Mouse (Mus musculus) lung, embryonic 14.5 days (tissue): Measurements from ENCODE around the gene Treml1. TPM values are rescaled to one million over a fixed set of nuclear protein-coding genes. Genes with fewer than 3 reads are reported as not detected.
"Not testable (repeated sequence)": the region's sequence is repeated elsewhere in the genome, so short reads cannot be mapped to it uniquely, and the experiment has no call there.

Experiments used
- ATAC-seq: fragments of 200-750 bp; cut with Nextera tagmentation; 2 replicates; pipeline ENCODE4 v1.8.0; 2017; ENCODE audit warnings: mild to moderate bottlenecking, moderate TSS enrichment, moderate library complexity; ENCODE audit not compliant: insufficient read depth
- DNase-seq: peaks from one replicate; pipeline ENCODE4 v3.0.0-alpha.2; 2015
- H3K27ac ChIP-seq: fragments of 300-500 bp; sonication (generic); 2 replicates; pipeline ENCODE4 v1.5.1; 2014; ENCODE audit warnings: low read depth, mild to moderate bottlenecking, moderate library complexity
- H3K27me3 ChIP-seq: fragments of 300-500 bp; sonication (generic); 2 replicates; pipeline ENCODE4 v1.6.1; 2014; ENCODE audit warnings: low read length, control low read depth; ENCODE audit not compliant: insufficient read depth
- H3K36me3 ChIP-seq: fragments of 300-500 bp; sonication (generic); 2 replicates; pipeline ENCODE4 v1.6.1; 2014; ENCODE audit warnings: control low read depth; ENCODE audit not compliant: insufficient read depth
- H3K4me1 ChIP-seq: fragments of 300-500 bp; sonication (generic); 2 replicates; pipeline ENCODE4 v1.6.1; 2014; ENCODE audit warnings: antibody characterized with exemption, control low read depth; ENCODE audit not compliant: insufficient read depth
- H3K4me2 ChIP-seq: fragments of 300-500 bp; sonication (generic); 2 replicates; pipeline ENCODE4 v1.6.1; 2014; ENCODE audit warnings: mild to moderate bottlenecking
- H3K4me3 ChIP-seq: fragments of 300-500 bp; sonication (generic); 2 replicates; pipeline ENCODE4 v1.5.1; 2014; ENCODE audit warnings: low read depth, low read length
- H3K9ac ChIP-seq: fragments of 300-500 bp; sonication (generic); 2 replicates; pipeline ENCODE4 v1.6.1; 2014
- H3K9me3 ChIP-seq: fragments of 300-500 bp; sonication (generic); 2 replicates; pipeline ENCODE4 v1.6.1; 2016; ENCODE audit warnings: low read depth, low read length, control low read depth
- CTCF ChIP-seq: IDR thresholded peaks from 2 replicates; pipeline ENCODE4 v1.5.1; 2016; ENCODE audit warnings: antibody characterized with exemption, low read depth
- WGBS: fragments of 180-500 bp; shearing (Covaris S2); extraction: QIAGEN DNeasy Blood & Tissue Kit; methylation state at CpG from one replicate; pipeline ENCODE4 v1.1.7; 2014; 5-methylcytosine and 5-hydroxymethylcytosine counted together
- polyA plus RNA-seq: library from polyadenylated mRNA; unstranded; fragments of >200 nt; fragmentation: Nextera tagmentation; extraction: Ambion mirVana; gene quantifications from 2 replicates; pipeline ENCODE4 v1.2.1, GENCODE M21; 2014

Gene Treml1
- polyA plus RNA-seq, 1 experiment from 2014 or later = 3.1 TPM

- no peak for ATAC-seq
- WGBS = 77% methylated on average over 2 of the region's 2 CpGs
- TF ChIP-seq CTCF = no peak
Observed at GRCm38 (mm10) chr17:48343065-48343464, 16.7 kb upstream of the Treml1 start.

GRCm38 (mm10) chr17:48345824-48346223 is 13.9 kb upstream of the Treml1 start:
- Histone ChIP-seq H3K27ac (no peak overlapping the region), H3K4me2 (no peak overlapping the region), H3K36me3 (no peaks in the 10 kb centered on the region), H3K27me3 (no peaks in the 10 kb centered on the region), H3K9me3 (no peaks in the 10 kb centered on the region), H3K4me1 (no peaks in the 10 kb centered on the region), H3K4me3 (no peak overlapping the region), H3K9ac (no peak overlapping the region)
- no peak for TF ChIP-seq CTCF
- ATAC-seq (no peak), DNase-seq (no peak)
- 76% methylated on average over 4 of the region's 4 CpGs for WGBS

More at GRCm38 (mm10) chr17:48343065-48343464, 16.7 kb upstream of the Treml1 start:
- Histone ChIP-seq H3K9ac (no peak overlapping the region), H3K4me1 (no peaks in the 10 kb centered on the region), H3K4me3 (no peak overlapping the region), H3K36me3 (no peaks in the 10 kb centered on the region), H3K9me3 (no peaks in the 10 kb centered on the region), H3K27ac (no peak overlapping the region), H3K27me3 (no peaks in the 10 kb centered on the region), H3K4me2 (no peak overlapping the region)
- no peak for DNase-seq

- no peak within 1 kb of the TSS for H3K4me2 ChIP-seq
- no peaks in the 10 kb centered on the region for H3K36me3 ChIP-seq
- H3K9me3 ChIP-seq = no peaks in the 10 kb centered on the region
- no peak within 1 kb of the TSS for H3K4me3 ChIP-seq
- no peak within 1 kb of the TSS for H3K27ac ChIP-seq
- no peak within 1 kb of the TSS for H3K9ac ChIP-seq
- H3K27me3 ChIP-seq = no peaks in the 10 kb centered on the region
- no peaks in the 10 kb centered on the region for H3K4me1 ChIP-seq
- no peak for ATAC-seq
- DNase-seq = peak; percentile 5
- TF ChIP-seq CTCF = no peak
- 63% methylated on average over 5 of the region's 5 CpGs for WGBS
Observed at GRCm38 (mm10) chr17:48346231-48346630, 13.5 kb upstream of the Treml1 start, which contains the start of gene Trem2. Trem2 (plus strand) TSS chr17:48346401.

GRCm38 (mm10) chr17:48346834-48347233 is 12.9 kb upstream of the Treml1 start:
- Histone ChIP-seq H3K4me1 (no peaks in the 10 kb centered on the region), H3K9me3 (no peaks in the 10 kb centered on the region), H3K27ac (no peak overlapping the region), H3K36me3 (no peaks in the 10 kb centered on the region), H3K4me2 (no peak overlapping the region), H3K4me3 (no peak overlapping the region), H3K27me3 (no peaks in the 10 kb centered on the region), H3K9ac (no peak overlapping the region)
- 58% methylated on average over 4 of the region's 4 CpGs for whole genome bisulfite sequencing
- DNase-seq (no peak), ATAC-seq (no peak)
- no peak for TF ChIP-seq CTCF

DNA sequence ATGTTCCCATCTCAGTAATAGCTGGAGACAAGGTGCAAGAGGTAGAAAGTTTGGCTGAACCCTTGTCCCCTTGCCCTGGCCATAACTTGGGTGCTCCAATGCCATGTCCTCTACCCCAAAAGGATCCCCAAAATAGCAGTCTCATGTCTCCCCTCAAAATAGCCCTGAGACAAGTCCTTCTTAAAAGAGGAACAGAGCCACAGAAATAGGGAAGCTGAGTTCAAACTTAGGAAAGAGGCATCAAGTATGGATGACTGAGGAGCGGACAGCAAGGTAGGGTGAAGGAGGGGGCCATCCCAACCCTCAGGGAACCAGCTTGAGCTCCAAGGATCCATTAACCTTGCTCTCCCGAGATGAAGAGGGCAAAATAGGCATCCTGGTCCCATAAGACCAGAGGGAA is 12.4 kb upstream of the Treml1 start:
- Histone ChIP-seq H3K36me3 (no peaks in the 10 kb centered on the region), H3K27me3 (no peaks in the 10 kb centered on the region), H3K4me1 (no peaks in the 10 kb centered on the region), H3K4me2 (no peak overlapping the region), H3K4me3 (no peak overlapping the region), H3K9ac (no peak overlapping the region), H3K27ac (no peak overlapping the region), H3K9me3 (no peaks in the 10 kb centered on the region)
- DNase-seq (no peak), ATAC-seq (no peak)
- 75% methylated on average over 2 of the region's 2 CpGs for WGBS
- TF ChIP-seq CTCF = no peak

DNA sequence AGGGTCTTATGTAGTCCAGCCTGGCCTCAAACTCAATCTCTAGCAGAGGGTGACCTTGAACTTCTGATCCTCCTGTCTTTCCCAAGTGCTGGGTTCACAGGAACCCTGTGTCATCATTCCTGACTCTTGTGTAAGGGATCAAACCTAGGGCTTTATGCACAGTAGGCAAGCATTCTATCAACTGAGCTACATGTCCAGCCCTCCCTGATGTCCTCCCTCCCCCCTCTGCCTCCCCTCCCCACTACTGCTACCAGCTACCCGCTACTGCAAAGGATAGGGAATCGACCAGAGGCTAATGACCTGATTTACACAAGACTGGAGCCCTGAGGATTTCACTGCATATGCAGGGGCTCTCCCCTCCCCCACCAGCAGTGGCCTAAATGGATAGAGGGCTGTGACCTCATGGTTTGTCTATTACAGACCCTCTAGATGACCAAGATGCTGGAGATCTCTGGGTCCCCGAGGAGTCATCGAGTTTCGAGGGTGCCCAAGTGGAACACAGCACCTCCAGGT is 9.0 kb upstream of the Treml1 start:
- H3K27me3 ChIP-seq = no peaks in the 10 kb centered on the region
- TF ChIP-seq CTCF = no peak
- no peaks in the 10 kb centered on the region for H3K36me3 ChIP-seq
- no peak for ATAC-seq
- DNase-seq = no peak
- 65% methylated on average over 5 of the region's 5 CpGs for WGBS
- no peaks in the 10 kb centered on the region for H3K4me1 ChIP-seq
- no peak overlapping the region for H3K4me2 ChIP-seq
- H3K27ac ChIP-seq = no peak overlapping the region
- H3K9me3 ChIP-seq = no peaks in the 10 kb centered on the region
- H3K4me3 ChIP-seq = no peak overlapping the region
- no peak overlapping the region for H3K9ac ChIP-seq

DNA sequence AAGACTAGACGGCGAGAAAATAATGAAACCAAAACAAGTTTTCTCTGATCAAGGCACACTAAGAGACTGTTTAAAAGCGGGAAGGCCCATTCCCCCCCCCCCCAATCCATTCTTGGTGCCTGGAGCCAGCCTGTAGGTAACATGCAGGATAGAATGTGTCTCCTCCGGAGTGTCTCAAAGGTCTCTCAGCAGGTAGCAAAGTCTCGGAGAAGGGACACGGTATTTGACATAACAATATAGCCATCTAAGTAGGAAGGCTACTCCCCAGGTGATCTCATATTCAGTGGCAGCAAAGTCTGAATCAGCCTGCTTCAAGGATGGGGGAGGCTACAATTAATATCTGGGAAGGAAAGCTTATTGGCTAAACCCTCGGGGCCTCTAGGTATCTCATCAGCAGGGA is 6.7 kb upstream of the Treml1 start:
- not testable (repeated sequence) for H3K4me1 ChIP-seq, H3K9ac ChIP-seq, H3K27ac ChIP-seq, H3K4me3 ChIP-seq, H3K4me2 ChIP-seq, H3K27me3 ChIP-seq, H3K36me3 ChIP-seq, DNase-seq, H3K9me3 ChIP-seq, ATAC-seq
- WGBS = 78% methylated on average over 7 of the region's 7 CpGs

- no peak for TF ChIP-seq CTCF
- no peaks in the 10 kb centered on the region for H3K9me3 ChIP-seq
- 88% methylated on average over 3 of the region's 3 CpGs for WGBS
- H3K4me2 ChIP-seq = no peak overlapping the region
- H3K27me3 ChIP-seq = no peaks in the 10 kb centered on the region
- H3K36me3 ChIP-seq = no peaks in the 10 kb centered on the region
- no peak overlapping the region for H3K27ac ChIP-seq
- DNase-seq (no peak), ATAC-seq (no peak)
- H3K9ac ChIP-seq = no peak overlapping the region
- no peak overlapping the region for H3K4me3 ChIP-seq
- H3K4me1 ChIP-seq = no peaks in the 10 kb centered on the region
Observed at GRCm38 (mm10) chr17:48355822-48356221, 3.9 kb upstream of the Treml1 start.
